ENCODE assay signal across 8 mouse cellular contexts in genomic region chr11:98786359-98787214, GRCm38 (mm10). TPM values are rescaled to one million over a fixed set of nuclear protein-coding genes. Genes with fewer than 3 reads are reported as not detected.
DNase-seq lines count a peak whose midpoint lies in the region; ATAC-seq and TF ChIP-seq lines count a peak whose summit lies in the region.

No protein-coding gene starts in this region.

- H3K27ac ChIP-seq in hindbrain, embryonic 11.5 days (ENCODE audit: low read depth, low read length) = no peak overlapping the region
- H3K27ac ChIP-seq in lung, postnatal 0 days (ENCODE audit: low read length) = peak overlapping the region; percentile 95

- H3K4me3 ChIP-seq in hindbrain, embryonic 11.5 days (ENCODE audit: low read depth, low read length) = no peak overlapping the region
- H3K4me3 ChIP-seq in lung, postnatal 0 days (ENCODE audit: low read depth, low read length) = no peak overlapping the region

- 0 out of 2 replicates have a peak overlapping the region, but pooled peaks have one; percentile 4 for H3K4me2 ChIP-seq in hindbrain, embryonic 11.5 days (replicated peaks; ENCODE audit: low read depth, low read length)
- H3K4me2 ChIP-seq in lung, postnatal 0 days (replicated peaks; ENCODE audit: low read depth, low read length) = peak overlapping the region; percentile 40

- TF ChIP-seq CTCF in lung, postnatal 0 days (IDR thresholded peaks at IDR 0.05) = peak; percentile 91

- 8% methylated on average over 14 of the region's 15 CpGs for WGBS in hindbrain, embryonic 11.5 days
- under 1% methylated on average over 13 of the region's 15 CpGs for WGBS in lung, postnatal 0 days

- peak; percentile 99 for DNase-seq in NIH3T3 (ENCODE audit: low read depth)
- peak; percentile 99 for DNase-seq in cerebellum, adult 9-10 months
- peak; percentile 95 to 99 for DNase-seq in frontal cortex, adult 2 months (ENCODE audit: extremely low spot score in 1 of 2, low spot score in 1 of 2)
- DNase-seq in hindbrain, embryonic 11.5 days (ENCODE audit: low spot score) = peak; percentile 98
- peak; percentile 98 to 99 for DNase-seq in layer of hippocampus, postnatal 10 days (ENCODE audit: low spot score in 2 of 2)
- DNase-seq in lung, postnatal 0 days (ENCODE audit: low spot score) = peak; percentile 99
- DNase-seq in ovary, postnatal 36 days (ENCODE audit: low spot score) = peak; percentile 94
- peak; percentile 94 for DNase-seq in thymus, postnatal 25 days

- no peaks in the 10 kb centered on the region for H3K9me3 ChIP-seq in hindbrain, embryonic 11.5 days (ENCODE audit: control insufficient read depth, low read length)
- no peaks in the 10 kb centered on the region for H3K9me3 ChIP-seq in lung, postnatal 0 days (ENCODE audit: low read length)

- no peaks in the 10 kb centered on the region for H3K27me3 ChIP-seq in hindbrain, embryonic 11.5 days (ENCODE audit: control insufficient read depth, insufficient read depth, low read length)
- no peaks in the 10 kb centered on the region for H3K27me3 ChIP-seq in lung, postnatal 0 days (replicated peaks; ENCODE audit: insufficient read depth, low read length)

- no peaks in the 10 kb centered on the region for H3K36me3 ChIP-seq in hindbrain, embryonic 11.5 days (ENCODE audit: control insufficient read depth, insufficient read depth, low read length)
- H3K36me3 ChIP-seq in lung, postnatal 0 days (ENCODE audit: insufficient read depth, low read length) = no peaks in the 10 kb centered on the region

- ATAC-seq in hindbrain, embryonic 11.5 days (ENCODE audit: low FRiP score) = peak; percentile 43; the same call in 1 of the 2 replicates
- peak; percentile 77 for ATAC-seq in lung, postnatal 0 days

- peaks cover 27% of the 10 kb centered on the region for H3K4me1 ChIP-seq in hindbrain, embryonic 11.5 days (replicated peaks; ENCODE audit: control insufficient read depth, insufficient read depth, low read length)
- H3K4me1 ChIP-seq in lung, postnatal 0 days (ENCODE audit: insufficient read depth, low read depth, low read length) = peaks cover 42% of the 10 kb centered on the region

- TF ChIP-seq EP300 in lung, postnatal 0 days (IDR thresholded peaks at IDR 0.05) = peak; percentile 69; the same call in 1 of the 2 replicates

- H3K9ac ChIP-seq in hindbrain, embryonic 11.5 days (ENCODE audit: low read depth, low read length) = no peak overlapping the region
- no peak overlapping the region for H3K9ac ChIP-seq in lung, postnatal 0 days (replicated peaks; ENCODE audit: low read depth)

RNA-seq across cellular contexts. Expression of gene Msl1, which starts 8.7 kb away (rescaled TPM):
- polyA plus RNA-seq in frontal cortex, adult 2 months (2012; rRNA removed) = 112 and 123 TPM in 2 replicates
- 25.0 and 28.0 TPM in 2 replicates for polyA plus RNA-seq in hindbrain, embryonic 11.5 days (2014; fragmentation: Nextera tagmentation; extraction: Ambion mirVana)
- total RNA-seq in layer of hippocampus, postnatal 10 days (2021) = 100 to 1,000 TPM; 147 to 157 TPM
- polyA plus RNA-seq in lung, postnatal 0 days (2015; fragmentation: Nextera tagmentation; extraction: Ambion mirVana) = 16.3 and 21.3 TPM in 2 replicates

RNA-seq across cellular contexts. Expression of gene Nr1d1, which starts 11.5 kb away (rescaled TPM):
- 124 and 126 TPM in 2 replicates for polyA plus RNA-seq in frontal cortex, adult 2 months (2012; rRNA removed)
- 0.92 and 1.4 TPM in 2 replicates for polyA plus RNA-seq in hindbrain, embryonic 11.5 days (2014; fragmentation: Nextera tagmentation; extraction: Ambion mirVana)
- 10 to 100 TPM; 39.1 to 41.5 TPM for total RNA-seq in layer of hippocampus, postnatal 10 days (2021)
- 6.9 and 8.9 TPM in 2 replicates for polyA plus RNA-seq in lung, postnatal 0 days (2015; fragmentation: Nextera tagmentation; extraction: Ambion mirVana)

RNA-seq across cellular contexts. Expression of gene Casc3, which starts 18.1 kb away (rescaled TPM):
- polyA plus RNA-seq in frontal cortex, adult 2 months (2012; rRNA removed) = 47.8 TPM in 2 replicates
- polyA plus RNA-seq in hindbrain, embryonic 11.5 days (2014; fragmentation: Nextera tagmentation; extraction: Ambion mirVana) = 44.6 and 49.6 TPM in 2 replicates
- 10 to 100 TPM; 65.8 to 66.3 TPM for total RNA-seq in layer of hippocampus, postnatal 10 days (2021)
- polyA plus RNA-seq in lung, postnatal 0 days (2015; fragmentation: Nextera tagmentation; extraction: Ambion mirVana) = 22.7 and 22.9 TPM in 2 replicates

RNA-seq across cellular contexts. Expression of gene Thra, which starts 46.1 kb away (rescaled TPM):
- 770 and 851 TPM in 2 replicates for polyA plus RNA-seq in frontal cortex, adult 2 months (2012; rRNA removed)
- polyA plus RNA-seq in hindbrain, embryonic 11.5 days (2014; fragmentation: Nextera tagmentation; extraction: Ambion mirVana) = 34.7 and 41.4 TPM in 2 replicates
- total RNA-seq in layer of hippocampus, postnatal 10 days (2021) = 1,000 to 10,000 TPM; 1,331 to 1,411 TPM
- polyA plus RNA-seq in lung, postnatal 0 days (2015; fragmentation: Nextera tagmentation; extraction: Ambion mirVana) = 38.1 and 40.5 TPM in 2 replicates

RNA-seq across cellular contexts. Expression of gene Rapgefl1, which starts 50.0 kb away (rescaled TPM):
- polyA plus RNA-seq in frontal cortex, adult 2 months (2012; rRNA removed) = 167 and 174 TPM in 2 replicates
- polyA plus RNA-seq in hindbrain, embryonic 11.5 days (2014; fragmentation: Nextera tagmentation; extraction: Ambion mirVana) = 2.0 and 2.2 TPM in 2 replicates
- 100 to 1,000 TPM; 148 to 154 TPM for total RNA-seq in layer of hippocampus, postnatal 10 days (2021)
- polyA plus RNA-seq in lung, postnatal 0 days (2015; fragmentation: Nextera tagmentation; extraction: Ambion mirVana) = 1.1 and 1.5 TPM in 2 replicates

Comparison
In these comparisons a context has a peak if more than half of its experiments do, and no peak if none do; other contexts are left out.
1. RNA of gene Nr1d1, which starts 11.5 kb away (polyA plus RNA-seq): 124 to 126 TPM in frontal cortex, adult 2 months; 6.9 to 8.9 TPM in lung, postnatal 0 days and 0.92 to 1.4 TPM in hindbrain, embryonic 11.5 days; every median in the first group is over 10 times any median in the second.
2. Peak in every context shown above with its lines, with median percentiles within 50 percentile points of each other: DNase-seq.